Mouse (Mus musculus): ENCODE measurements around the gene Reep3.

Reep3 gene

DNA sequence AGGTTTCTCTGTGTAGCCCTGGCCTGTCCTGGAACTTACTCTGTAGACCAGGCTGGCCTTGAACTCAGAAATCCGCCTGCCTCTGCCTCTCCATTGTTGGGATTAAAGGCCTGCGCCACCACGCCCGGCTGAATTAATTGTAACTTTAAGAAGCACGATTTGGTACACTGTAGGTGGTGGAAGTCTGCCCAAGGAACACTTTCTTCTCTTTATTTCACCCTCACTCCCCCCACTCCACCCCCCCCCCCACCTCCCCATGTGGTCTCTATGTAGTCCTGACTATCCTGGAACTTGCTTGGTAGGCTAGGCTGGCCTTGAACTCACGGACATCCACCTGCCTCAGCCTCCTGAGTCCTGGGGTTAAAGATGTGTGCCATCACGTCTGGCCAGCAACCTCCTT lies 47.1 kb downstream of the Reep3 start:
- no peak for DNase-seq

DNA sequence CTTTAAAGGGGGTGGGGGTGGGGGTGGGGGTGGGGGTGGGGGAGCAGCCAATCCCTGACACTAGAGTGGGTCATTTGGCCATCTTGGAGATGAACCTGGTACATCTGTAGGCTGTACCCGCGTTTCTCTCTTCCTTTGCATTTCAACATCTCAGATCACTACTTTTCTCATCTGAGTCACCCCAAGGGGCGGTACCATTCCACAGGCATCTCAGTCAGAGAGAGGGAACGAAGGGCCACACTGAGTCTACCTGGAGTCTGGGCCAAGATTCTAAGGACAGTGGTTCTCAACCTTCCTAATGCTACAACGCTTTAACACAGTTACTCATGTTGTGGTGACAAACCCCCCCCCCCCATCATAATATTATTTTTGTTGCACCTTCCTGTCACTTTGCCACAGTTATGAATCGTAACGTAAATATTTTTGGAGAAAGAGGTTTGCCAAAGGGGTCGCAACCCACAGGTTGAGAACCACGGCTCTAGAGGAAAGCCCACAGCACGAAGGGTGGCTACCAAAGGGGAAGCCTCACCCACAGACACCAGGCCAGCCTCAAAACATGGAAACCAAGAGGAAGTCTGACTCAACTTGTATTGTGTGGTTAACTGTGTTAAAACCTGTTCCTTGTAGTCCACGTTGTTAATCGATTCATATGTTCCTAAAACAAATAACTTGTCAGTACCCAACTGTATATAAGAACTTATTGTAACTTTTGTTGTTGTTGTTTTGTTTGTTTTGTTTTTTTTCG lies 47.7 kb downstream of the Reep3 start:
- peak; percentile 89 for DNase-seq

DNA sequence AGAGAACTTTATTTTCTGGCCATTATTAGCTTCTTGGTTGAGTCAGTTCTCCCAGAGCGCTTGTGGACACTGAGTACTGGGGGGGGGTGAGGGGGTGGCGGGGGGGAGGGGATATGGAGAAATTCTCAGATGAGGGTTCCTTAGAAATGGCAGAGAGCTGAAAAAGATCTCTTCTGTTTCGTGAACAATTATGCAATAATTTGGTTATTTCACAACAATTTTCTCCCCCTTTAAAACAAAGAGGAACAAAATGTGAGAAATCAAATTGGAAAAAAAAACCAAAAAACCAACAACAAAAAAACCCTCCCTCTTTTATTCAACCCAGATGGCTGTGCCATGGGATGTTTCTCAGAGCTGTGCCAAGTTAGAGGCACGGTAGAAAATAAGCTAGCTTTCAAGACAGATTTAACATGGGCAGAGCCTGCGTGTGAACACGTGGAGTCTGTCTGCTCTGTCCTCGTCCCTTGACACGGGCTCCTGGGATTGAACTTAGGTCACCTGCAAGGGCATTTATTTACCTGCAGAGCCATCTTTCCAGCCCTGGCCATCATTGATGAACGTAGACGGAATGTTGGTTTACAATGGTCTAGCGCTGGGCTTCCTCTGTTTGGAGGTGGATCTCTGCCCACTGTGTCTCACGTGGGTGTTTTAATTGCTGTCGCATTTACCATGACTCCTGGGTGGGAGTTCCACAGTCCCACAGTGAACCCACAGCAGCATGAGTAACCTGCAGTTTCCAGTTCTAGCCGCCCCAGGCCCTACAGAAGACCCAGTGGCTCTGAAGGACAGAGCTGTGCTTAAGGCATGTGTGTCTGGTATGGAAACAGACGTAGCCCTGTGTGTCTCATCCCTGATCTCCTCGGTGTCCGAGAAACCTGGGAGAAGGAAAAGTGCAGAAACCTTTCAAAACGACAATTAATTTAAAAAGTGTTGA lies 48.8 kb downstream of the Reep3 start:
- peak; percentile 93 for DNase-seq

DNA sequence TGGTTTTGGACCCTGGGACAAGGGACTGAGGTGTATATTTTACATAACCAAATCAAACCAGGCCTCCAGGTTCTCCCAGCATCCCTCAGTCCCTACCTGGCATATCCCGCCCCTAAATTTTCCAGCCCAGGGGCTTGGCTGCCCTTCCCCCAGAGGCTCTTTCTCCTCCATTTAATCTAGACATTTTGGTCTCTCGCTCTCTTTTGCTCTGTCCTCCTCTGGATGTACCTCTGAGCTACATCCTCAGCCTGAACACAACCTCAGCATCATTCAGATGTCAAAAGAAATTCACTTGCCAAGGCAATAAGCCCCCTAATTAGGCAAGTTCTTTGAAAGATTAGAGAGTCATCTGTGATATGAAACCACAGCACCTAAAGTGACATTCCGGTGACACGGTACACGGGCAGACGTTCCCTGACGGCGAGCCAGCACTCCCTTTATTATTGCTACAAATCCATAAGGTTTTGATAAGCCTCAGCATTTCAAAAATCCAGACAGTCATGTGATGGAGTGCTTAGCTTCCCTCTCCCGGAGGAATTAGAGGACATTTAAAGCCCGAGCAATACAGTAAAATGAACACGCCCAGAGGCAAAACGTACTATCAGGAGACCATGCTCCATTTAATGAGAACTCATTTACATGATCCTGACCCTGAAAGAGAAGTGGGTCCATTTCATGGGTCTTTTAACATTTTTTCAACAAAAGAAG lies 51.4 kb downstream of the Reep3 start:
- no peak for DNase-seq

DNA sequence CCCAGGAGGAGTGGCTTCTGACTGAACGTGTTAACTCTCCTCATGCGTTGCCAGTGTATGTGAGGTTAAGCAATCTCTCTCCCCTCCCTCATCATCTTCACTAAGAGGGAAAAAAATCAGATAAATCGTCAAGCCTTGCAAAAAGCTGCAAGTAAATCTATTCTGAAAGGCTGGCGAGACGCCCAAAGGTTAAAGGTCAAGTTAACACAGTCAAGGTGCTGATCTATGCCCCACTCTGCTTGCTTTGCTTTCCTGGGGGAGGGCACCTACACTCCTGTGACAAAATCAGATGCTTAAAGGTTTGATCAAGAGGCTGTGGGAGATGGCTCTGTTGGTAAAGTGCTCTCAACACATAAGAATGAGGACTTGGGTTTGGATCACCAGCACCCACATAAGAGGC lies 52.4 kb downstream of the Reep3 start:
- DNase-seq: no peak

DNA sequence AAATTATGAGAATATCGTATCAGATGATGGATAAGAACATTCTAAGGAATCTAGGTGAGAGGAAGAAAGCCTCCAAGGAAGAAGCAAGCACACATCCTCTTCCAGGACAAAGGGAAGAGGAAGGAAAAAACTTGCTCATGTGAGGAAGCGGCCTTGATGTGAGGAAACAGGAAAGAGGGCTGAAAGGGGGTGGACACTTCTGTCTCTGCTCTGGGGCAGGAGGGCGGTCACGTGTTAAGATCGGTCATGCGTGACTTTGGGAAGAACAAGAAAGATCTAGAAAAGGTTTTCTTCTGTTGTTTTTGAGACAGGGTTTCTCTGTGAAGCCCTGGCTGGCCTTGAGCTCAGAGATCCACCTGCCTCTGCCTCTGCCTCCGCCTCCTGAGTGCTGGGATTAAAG lies 53.5 kb downstream of the Reep3 start:
- DNase-seq: peak; percentile 96

DNA sequence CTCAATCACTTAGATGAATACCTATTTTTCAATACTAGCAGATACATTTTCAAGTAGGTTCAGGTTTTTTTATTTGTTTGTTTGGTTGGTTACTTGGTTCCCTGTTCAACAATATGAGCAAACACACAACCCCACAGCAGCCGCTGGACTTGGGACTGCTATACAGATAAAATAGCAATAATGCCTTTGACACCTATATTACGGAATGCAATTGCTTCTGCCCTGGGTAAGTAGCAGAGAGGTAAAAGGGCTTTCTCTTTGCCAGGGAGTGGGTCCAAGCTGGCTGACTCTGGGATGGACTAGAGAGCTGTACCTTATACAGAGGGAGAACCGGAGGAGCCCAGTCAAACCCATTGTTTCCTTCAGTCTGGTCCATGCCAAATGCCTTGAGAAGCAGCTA lies 56.3 kb downstream of the Reep3 start:
- DNase-seq: no peak

DNA sequence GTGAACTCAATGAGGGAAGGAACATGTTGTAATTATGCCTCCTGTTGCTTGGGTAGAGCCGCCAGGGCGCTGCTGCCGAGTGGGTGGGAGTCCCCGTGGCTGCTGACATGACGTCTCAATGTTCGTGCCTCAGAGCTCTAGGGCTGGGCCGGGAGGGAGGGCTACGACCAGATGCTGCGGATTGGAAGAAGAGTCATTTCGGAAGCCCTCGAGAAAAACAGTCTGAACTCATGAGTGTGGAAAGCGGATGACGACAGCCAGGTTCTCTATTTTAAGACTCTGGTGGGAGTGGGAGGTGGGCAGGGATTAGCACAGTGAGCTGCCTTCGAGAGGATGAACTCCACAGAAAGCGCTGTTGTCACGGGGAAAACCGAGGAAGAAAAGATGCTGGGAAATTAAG lies 57.7 kb downstream of the Reep3 start:
- DNase-seq: peak; percentile 95

DNA sequence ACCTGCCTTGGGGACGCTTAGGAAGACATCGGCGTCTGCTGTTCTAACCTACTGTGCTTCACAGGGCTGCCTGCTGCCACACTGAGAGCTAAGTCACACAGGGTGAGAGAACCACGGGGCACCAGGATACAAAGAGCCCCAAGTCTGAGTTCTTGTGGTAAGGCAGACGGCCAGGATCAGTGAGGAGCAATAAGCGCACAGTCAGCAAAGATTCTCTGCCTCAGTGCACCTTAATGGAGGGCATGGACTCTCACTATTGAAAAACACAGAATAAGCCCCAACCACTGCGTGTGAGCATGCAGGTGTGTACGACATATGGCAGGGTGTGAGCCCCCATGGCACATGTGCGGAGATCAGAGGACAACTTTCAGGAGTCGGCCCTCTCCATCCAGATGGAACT lies 60.2 kb downstream of the Reep3 start:
- no peak for DNase-seq

DNA sequence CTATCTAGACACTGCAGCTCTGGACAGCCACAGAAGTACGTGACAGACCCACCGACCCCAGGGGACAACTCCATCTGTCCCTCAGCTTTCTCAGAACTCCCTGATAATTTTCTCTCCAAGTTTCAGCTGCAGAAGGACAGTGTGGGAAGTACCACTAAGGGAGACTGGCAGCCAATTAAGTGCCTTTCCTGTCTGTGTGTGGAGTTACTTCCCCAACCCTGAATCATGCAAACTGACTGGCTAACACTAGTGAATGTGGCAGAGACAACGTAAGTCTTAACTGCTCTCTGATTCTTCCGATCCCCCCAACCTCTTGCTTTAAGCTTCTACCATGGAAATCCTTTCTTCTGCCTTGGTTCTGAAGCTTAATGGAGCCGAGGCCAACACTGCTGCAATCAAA lies 60.6 kb downstream of the Reep3 start:
- DNase-seq: no peak

DNA sequence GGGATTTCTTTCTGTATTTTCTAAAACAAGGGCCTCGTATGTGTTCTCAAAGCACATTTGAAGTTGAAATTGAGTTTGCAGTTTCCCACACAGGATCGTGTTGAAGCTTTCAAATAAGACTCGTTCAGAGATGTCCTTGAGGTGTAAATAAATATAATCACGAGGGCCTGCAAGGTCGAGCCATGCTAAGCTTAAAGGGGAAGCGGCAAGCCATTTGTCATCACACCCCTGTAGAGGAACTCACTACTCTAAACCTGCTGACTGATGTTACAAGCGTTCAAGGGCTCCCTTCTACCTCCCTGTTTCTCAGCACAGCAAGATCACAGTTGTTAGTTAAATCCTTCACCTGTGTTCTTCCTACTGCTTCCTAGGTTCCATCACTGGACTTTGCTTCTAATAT lies 65.6 kb downstream of the Reep3 start:
- DNase-seq: no peak

DNA sequence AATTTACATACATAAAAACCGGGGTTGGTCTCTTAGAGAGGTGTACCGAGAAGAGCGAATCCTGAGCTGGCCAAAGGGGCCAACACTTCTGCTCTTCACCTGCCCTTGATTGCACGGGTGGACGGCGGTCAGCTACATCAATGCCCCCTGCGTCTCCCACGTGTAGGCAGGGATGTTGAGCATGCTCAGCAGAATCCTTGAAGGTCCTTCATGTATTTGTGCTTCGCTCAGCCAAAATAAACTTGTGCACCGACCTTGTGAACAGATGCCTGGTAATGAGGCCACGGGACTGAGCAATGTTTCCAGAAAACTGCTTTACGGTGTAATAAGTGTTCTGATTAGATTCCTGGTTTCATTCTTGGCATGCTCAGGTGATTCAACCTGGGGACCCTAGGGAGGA lies 67.4 kb downstream of the Reep3 start:
- DNase-seq: no peak

DNA sequence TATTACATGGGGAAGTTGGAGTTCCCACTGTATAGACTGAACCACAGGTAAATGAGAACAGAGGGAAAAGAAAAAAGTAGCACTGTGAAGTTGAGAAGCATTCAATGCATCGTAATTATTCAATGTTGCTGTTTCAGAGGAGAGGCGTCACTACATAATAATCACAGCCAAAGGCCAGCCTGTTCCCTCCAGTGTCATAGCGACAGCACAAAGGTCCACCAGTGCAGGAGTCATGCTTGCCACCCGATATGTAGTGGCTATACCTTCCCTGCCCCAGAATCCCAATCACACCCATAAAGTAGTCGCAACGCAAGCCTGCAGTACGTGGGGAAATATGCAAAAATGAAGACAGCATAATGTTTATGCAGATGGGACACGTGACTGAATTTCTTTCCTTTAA lies 70.4 kb downstream of the Reep3 start:
- no peak for DNase-seq

DNA sequence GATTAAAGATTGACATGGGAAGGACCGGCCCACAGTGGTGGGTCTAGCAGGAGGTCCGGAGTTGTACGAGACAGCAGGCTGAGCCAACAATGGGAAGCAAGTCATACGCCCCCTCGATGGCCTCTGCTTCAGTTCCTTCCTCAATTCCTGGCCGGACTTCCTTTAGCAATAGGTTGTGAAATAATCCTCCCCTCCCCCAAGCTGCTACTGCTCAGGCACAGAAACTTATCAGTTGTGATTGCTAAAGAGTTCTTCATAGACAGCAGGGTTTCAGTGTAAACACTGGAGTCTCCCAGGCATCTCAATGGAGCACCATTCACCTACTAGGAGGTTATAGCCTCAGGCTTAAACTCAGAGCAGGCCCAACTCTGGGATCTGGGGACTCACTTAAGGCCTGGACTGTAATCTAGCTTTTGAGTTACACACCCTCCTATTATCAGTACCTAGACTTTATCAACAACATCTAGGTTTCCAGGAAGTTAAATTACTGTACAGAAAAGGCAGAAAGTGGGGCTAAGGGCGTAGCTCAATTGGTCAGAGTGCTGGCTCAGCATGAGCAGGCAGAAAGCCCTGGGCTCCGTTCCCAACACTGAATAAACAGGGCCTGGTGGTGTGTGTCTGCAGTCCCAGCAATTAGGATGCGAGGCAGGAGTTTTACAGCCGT lies 71.0 kb downstream of the Reep3 start:
- peak; percentile 99 for DNase-seq

DNA sequence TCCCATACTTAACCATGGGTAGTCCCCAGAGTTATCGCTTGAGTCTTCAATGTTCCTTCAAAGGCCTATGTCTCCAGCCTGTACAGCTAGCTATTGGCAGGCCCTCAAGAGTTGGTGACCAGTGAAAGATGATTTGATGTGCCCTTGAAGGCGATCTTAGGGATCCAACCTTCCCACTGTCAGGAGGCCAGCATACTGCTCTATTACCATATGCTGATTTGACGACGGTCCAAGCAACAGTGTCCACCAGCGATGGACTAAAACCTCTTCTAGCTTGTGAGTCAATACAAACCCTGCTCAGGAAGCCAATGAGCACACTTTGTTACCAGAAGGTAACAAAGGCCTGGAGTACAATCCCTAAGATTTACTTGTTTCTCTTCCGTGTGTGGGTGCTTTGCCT lies 72.4 kb downstream of the Reep3 start:
- DNase-seq: no peak

DNA sequence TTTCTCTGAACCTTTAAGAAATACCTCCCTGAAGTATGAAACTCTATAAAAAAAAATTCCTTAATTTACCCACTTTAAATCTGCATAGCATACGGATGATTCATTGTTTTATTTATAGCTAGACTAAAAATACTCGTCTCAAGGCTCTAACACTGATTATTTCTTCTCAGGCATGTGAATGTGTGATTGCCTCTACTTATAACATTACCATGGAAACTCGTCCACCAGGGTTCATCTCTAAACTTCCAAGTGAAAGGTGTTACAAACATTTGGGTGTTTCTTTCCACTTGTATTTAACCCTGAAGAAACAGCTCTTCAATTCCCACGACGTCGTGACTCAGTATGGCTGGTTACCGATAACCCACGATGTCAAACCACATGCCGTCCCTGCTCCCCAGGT lies 73.7 kb downstream of the Reep3 start:
- no peak for DNase-seq

DNA sequence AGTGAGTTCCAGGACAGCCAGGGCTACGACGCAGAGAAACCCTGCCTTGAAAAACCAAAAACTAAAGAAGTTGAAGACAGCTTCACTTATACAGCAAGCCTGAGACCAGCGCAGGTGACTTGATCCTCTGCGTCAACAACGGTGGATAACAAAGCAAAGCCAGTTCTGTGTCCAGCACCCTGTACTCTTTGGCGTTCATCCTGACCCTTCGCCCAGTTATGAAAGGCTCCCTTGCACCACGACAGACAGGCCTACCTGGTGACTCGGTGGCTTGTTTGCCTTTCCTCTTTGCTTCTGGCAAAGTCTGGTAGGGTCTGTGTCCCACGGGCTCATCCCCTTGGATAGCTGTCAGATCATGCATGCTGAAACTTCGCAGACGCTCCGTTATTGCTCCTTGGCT lies 75.3 kb downstream of the Reep3 start:
- DNase-seq: peak; percentile 91

DNA sequence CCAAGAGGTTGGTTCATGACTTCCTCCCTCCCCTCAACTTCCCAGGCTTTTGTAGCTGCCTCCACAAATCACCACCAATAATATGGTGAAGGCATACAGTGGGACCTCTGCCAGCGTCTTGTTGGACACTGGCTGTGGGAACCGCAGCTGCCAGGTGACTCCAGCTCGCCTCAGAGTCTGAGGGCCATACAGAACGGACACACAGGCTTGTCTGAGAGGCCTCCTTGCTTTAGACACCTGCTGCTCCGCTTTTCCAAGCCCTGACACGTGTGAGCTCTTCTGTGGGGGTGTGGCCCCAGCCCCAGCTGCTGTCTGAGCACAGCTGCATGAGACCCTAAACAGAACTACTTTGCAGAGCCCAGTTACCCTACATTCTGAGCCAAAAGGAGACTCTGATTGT lies 77.9 kb downstream of the Reep3 start:
- no peak for DNase-seq

DNA sequence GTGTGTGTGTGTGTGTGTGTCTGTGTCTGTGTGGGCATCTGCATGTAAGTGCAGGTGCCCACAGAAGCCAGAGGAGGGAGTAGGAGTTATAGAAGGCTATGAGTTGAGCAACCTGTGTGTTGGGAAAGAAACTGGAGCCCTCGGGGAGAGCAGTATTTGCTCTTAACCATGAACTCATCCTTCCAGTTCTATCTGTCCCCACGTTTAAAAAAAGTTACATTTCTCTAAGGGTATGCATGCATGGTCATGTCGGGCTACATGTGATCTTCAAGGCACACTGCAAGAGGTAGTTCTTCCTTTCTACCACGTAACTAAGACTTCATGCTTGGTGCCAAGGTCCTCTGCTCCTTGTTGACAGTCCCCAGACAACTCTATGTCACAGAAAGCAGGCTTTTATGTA lies 78.9 kb downstream of the Reep3 start:
- DNase-seq: no peak

DNA sequence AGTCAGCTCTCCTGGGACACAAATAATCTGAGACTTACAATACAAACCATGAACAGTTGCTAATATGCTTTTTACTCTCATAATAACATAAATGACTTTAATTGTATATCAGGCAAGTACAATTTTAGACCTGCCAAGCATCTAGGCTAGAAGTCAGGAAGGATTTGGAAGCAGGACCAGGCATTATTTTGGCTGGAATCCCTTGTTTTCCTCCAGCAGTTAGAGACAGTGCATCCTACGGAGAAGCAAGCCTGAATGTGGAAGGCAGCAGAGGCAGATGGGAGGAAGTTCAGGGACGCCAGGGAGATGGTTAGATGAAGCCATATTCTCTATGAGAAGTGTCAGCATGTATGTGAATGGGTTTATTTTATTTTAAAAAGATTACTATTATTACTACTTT lies 79.4 kb downstream of the Reep3 start:
- no peak for DNase-seq

DNA sequence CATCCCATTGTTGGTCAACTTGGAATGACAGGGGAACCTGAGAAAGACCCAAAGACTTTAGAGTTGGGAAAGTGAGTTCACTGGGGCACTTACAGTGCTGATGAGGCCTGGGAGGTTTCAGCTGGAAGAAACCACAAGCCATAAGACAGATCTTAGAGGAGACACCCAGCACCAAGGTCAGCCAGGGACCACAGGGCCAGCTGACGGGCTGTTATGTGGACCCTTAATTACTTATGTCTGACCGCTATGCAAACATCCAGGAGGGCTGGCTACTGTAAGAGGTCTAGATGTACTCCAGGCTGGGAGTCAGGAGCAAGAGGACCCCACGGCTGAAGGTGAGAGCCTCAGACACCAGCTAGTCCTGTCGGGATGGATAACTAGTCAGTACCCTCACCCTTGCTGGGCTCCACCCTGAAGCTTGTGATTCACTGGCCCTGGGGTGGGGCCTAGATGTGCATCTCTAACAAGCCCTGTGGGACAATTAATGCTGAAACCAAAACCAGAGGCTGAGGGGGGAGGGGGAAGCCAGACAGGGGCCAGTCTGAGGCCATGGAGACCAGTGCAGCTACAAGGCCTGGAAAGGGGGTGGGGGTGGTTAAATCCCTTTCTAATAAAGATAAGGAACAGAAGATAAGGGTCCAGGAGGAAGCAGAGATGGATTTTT lies 80.0 kb downstream of the Reep3 start:
- DNase-seq: peak; percentile 91

DNA sequence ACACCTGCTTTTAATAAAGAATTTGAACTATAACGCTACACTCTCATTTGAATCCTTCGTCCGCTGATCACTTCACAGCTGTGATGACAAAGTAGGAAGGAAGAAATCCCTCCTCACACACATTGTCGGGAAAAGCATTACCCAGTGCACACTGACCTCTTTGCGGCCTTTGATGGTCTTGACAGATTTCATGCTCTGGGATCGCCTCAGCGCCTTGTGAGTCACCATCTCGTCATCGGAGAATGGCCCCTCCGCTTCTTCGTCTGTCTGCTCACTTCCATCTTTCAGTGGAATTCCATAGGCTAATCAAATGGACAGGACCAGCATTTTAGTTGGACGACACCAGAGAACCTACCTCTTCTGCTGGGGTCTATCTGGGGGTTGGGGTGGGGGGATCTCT lies 82.0 kb downstream of the Reep3 start:
- no peak for DNase-seq

DNA sequence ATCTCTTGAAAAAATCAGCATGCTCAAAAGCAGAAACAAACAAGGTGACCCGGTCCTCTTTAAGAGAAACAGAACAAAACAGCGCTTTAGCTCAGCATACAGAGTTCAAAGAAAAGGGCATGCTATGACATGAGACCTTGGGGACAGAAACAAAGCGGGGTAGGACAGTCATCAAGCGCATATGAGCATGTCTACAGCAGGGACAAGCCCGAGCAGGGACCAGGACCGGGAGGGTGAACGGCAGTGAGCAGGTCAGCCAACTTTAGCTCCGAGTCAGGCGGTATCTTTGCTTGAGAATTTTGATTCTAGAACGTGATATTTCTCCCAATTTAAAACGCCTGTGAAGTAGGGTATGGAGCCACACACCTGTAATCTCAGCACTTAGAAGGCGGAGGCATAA lies 86.2 kb downstream of the Reep3 start:
- DNase-seq: no peak

All from heart, adult 11 months (tissue).